Mouse (Mus musculus) adipocyte (in vitro differentiated cells): ENCODE results near the gene Tmtc1.

Source experiments
- DNase-seq: peaks from one replicate; pipeline ENCODE4 v3.0.0-alpha.2; 2016; ENCODE audit warnings: low spot score

Gene Tmtc1

DNA sequence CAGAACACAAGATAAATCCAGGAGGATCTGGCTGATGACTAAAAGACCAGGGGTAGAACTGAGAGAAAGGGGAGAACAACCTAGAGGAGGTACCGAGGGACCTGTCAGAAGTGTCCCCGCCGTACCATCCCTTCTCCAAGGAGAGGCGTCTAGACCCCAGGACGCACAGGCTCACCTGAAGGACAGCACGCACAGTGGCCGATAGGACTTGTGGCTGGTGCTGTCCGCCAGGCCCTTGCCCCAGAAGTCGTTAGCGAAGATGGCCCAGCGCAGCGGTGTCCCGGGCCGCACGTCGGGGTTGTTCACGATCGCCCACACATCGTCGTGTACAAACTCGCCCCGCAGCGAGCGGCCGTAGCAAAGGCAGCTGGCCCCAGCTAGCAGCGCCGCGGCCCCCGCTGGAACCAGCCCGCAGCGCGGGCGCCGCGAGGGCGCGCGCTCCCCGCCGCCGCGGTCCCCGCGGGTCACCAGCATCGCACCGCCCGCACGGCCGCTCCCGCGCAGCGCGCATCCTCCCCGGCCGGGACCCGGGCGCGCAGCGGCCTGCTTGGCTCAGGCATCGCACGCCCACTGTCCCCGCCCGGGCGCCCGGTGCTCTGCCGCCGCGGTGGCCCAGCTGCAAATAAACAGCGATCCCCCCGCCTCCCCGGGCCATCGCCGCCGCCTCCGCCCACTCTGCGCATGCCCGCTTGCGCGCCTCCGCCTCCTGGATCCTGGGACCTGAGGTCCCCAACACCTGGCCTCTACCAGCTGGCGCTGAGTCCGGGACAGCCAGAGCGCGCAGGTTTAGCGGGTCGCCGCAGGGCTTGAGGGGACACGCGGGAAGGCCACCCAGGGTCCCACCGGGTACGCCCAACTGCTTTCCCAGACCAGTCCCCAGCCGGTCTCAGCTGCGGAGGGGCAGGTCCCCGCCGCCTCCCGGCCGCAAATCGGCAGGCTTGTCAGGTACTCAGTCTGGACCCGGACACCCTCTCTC, at the start of gene Tmtc1:
Gene Tmtc1, minus strand, starts transcription at position 664 of the 976 bp plus-strand sequence.
- DNase-seq = no peak

GRCm38 (mm10) chr6:148491849-148492248, 47.7 kb upstream of the Tmtc1 start:
- DNase-seq = no peak

- no peak for DNase-seq
Observed at GRCm38 (mm10) chr6:148486756-148487155, 42.6 kb upstream of the Tmtc1 start.

- DNase-seq = no peak
Observed at GRCm38 (mm10) chr6:148481894-148482293, 37.7 kb upstream of the Tmtc1 start.

DNA sequence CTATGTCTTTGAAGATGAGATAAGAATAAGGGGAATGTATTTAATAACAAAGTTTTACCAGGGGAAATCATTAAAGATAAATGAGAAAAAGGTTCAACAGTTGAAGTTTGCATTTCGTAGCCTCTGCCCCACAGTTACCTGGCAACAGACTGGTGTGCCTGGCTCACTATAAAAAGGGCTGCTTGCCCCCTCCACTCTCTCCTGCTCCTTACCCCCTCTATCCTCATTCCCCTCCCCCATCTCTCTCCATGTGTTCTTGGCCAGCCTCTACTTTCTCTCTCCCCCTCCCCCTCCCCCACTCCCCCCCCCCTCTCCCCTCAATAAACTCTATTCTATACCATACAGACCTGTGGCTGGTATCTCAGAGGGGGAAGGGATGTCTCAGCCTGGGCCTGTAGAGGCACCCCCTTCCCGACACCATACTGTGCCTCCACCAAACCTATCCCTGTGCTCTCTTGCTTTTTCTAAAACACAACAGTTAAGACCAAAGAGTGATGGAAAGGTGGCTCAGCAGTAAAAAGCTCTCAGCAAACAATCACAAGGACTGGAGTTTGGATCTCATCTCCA, 35.6 kb upstream of the Tmtc1 start:
- DNase-seq = no peak

GRCm38 (mm10) chr6:148478350-148478749, 34.2 kb upstream of the Tmtc1 start:
- DNase-seq = no peak

DNA sequence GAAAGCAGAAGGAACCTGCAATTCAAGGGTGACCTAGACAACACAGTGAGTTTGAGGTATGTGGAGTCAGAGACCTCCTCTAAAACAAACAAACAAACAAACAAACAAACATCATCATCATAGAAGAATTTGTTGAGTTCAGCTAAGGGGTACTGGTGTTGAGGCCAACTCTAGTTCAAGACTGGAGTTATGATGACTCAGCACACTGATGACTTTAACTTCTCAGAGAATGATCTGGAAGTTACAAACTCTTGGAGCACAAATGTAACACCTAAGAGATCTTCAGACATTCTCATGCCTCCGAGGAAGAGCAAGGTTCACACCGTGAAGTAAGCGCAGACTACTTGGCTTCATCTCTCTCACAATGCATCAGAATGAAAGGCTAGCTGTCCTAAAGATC, 28.1 kb upstream of the Tmtc1 start:
- DNase-seq = no peak

DNA sequence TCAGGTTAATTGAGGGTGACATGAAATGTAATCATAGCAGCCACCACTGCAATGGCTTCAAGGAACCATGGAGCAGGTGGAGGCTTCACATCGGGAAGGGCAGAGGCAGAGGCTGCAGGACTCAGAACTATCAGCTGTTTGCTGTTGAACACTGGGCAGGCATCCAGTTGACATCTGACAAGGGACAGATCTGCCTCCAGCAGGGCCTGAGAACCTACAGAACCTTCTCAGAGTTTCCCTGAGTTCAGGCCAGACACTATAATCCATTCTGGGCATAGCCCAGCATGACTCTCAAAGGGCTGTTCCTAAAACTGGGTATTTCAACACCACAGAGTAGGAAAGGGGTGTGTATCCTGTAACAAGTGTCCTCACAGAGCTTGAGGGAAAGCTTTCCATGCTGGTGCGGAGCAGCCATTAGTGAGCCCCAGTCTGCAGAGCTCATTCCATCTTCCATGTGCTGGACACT, 23.8 kb upstream of the Tmtc1 start:
- peak; percentile 23 for DNase-seq

- no peak for DNase-seq
Observed at GRCm38 (mm10) chr6:148467170-148467921, 23.2 kb upstream of the Tmtc1 start.

DNA sequence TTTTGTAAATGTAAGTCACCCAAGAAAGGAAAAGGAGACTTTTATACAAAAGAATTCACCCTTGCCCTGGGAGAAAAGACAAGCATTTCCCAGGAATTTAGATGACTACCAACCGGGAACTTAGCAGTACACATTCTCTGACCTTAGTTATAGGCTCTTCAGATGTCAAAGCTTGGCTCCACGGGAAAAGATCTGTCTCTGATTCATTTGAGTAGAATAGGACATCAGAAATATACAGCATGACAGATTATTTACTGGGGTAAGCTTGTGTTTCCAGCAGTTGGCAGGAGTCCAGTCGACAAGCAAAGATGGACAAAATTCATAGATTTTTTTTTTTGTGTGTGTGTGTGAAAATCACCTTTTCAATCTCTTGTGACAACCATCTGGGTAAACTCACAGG, 15.4 kb upstream of the Tmtc1 start:
- DNase-seq = no peak

DNA sequence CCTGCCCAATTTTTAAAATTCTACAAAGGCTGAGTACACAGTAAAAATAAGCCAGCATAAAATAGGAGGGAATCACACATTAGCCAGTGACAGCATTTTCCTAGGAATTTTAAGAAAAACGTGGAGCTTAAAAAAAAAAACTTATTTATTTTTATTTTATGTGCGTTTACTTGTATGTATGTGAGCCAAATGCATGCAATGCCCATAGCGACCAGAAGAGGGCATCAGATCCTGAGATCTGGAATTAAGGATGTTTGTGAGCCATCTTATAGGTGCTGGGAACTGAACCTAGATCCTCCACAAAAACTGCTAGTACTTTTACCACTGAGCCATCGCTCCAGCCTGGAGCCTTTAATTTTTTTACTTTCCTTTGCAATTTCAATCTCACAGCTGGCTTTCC, 11.3 kb upstream of the Tmtc1 start:
- no peak for DNase-seq

DNA sequence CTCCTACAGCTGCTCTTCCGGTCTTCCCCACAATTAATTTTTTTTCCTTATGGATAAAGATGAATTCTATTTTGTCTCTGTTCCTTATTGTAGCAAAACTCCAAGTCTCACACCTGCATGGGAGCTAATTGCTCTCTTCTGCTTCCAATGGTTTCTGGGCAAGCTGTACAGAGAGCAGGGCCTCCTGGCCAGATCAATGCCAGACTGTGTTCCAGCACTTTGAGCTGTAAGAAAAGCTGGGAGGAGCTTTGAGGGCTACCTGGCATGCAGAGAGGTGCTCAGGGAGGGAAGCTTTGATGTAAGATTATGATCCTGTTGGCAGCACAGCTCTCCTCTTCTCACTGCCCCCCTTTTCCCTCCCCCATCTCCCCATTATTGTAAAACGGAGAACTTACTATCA, 10.6 kb upstream of the Tmtc1 start:
- no peak for DNase-seq

GRCm38 (mm10) chr6:148448151-148448550, 4.0 kb upstream of the Tmtc1 start:
- no peak for DNase-seq

DNA sequence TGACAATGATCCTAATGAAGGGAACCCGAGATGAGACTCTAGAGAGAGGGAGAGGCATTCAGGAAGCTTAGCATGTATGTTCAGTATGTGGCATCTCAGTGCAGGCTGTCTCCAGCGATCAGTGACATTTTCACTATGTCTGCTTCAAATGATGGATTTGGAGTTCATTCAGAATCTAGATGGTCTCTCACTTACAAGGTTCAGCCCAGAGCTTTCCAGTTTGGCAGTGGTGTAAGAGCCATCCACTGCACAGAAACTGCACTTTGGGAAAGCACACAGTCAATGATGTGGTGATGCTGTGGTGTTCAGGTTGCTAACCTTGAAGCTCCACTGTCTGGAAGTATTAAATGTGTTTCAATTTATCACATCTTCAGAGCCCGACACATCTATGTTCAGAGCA, 1.9 kb upstream of the Tmtc1 start:
- DNase-seq = no peak

DNA sequence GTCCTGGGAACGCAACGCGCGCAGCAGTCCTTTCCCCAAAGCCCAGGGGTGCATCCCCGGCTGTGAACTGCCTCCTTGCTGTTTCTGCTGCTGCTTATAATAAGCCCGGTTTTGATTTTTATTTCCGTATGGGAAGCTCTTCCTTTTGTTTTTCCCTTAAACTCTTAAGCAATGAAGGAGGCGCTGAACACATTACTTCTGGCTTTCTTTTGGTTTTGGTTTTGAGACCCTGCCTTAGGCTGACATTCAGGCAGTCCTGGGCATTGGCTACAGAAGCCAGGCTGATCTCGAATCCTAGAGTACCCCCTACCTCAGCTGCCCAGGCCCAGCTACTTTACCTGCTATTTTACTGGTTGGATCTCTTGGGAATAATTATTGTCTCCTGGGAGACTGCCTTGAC, 607 bp upstream of the Tmtc1 start:
- no peak for DNase-seq

GRCm38 (mm10) chr6:148443291-148443725, 881 bp downstream of the Tmtc1 start:
- no peak for DNase-seq

DNA sequence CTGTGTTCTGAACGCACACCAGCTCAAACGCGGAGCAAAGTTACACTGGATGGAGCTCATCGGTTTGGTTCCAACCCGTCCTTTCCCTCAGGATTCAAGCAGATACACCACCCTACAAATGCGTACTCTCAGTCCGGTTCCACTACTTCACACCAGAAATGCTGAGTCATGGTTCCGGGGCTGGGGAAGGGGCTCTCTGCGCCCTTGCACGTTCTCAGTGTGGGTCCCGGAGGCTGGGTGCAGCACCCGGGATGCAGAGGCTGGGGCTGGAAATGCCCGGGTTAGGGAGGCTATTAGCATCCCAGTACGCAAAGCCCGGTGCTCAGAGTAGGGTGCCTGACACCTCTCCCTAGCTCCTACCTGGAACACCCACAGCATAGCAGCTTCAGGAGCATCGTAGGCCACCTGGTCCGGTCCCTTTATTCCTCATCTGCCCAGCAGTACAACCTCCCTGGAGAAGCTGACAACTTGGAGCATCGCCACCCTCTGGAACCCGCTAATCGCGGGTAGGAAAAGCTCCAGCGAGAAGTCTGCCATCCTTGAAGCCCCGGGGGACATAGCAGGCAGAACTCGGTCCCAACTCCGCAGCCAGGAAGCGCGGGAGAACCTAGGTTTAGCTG, 1.4 kb downstream of the Tmtc1 start:
- no peak for DNase-seq

GRCm38 (mm10) chr6:148441871-148442270, 2.3 kb downstream of the Tmtc1 start:
- DNase-seq = no peak

- DNase-seq = no peak
Observed at GRCm38 (mm10) chr6:148439101-148439500, 5.1 kb downstream of the Tmtc1 start.

- DNase-seq = no peak
Observed at GRCm38 (mm10) chr6:148437565-148437964, 6.6 kb downstream of the Tmtc1 start.

GRCm38 (mm10) chr6:148436441-148437001, 7.7 kb downstream of the Tmtc1 start:
- no peak for DNase-seq

DNA sequence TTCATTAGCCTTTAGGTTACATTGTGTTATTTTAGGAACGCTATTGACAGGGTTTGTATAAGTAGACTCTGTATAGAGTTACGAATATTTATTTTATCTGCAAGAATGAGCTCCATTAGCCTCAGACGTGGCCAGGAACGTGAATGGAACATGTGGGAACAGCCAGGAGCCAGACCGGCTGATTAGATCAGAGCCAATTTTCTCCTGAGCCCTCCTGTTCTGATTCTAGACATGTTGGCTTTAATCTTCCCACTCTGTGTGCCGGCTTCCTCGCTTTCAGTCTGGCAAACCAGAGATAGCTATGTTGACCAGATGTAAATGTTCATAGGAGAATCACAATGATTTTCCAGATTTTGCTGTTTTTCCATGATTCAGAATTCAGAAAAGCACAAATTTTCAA, 22.6 kb downstream of the Tmtc1 start:
- no peak for DNase-seq
